Mouse (Mus musculus): ENCODE data around the gene Unc93b1. TPM values are rescaled to one million over a fixed set of nuclear protein-coding genes. Genes with fewer than 3 reads are reported as not detected.

The Unc93b1 gene
- 14.2 and 15.0 TPM in 2 replicates for polyA plus RNA-seq (2015; fragmentation: Nextera tagmentation; extraction: Ambion mirVana)

GRCm38 (mm10) chr19:3935032-3935895 lies at the start of gene Unc93b1:
TSS of gene Unc93b1 (plus strand) at chr19:3935186.
- peak within 1 kb of the TSS; percentile 53 for H3K4me3 ChIP-seq
- H3K27ac ChIP-seq = no peak within 1 kb of the TSS
- H3K4me1 ChIP-seq = peaks cover 14% of the 10 kb centered on the region
- H3K4me2 ChIP-seq (replicated peaks) = peak within 1 kb of the TSS; percentile 87
- peak; percentile 88 for ATAC-seq (ENCODE audit: low FRiP score, low read depth)
- H3K9me3 ChIP-seq = no peaks in the 10 kb centered on the region
- peak within 1 kb of the TSS; percentile 67 for H3K9ac ChIP-seq
- WGBS = 6% methylated on average over 39 of the region's 42 CpGs
- no peaks in the 10 kb centered on the region for H3K36me3 ChIP-seq
- H3K27me3 ChIP-seq = peaks cover 8% of the 10 kb centered on the region; the same call in 1 of the 2 replicates

GRCm38 (mm10) chr19:3889096-3889495 lies 45.9 kb upstream of the Unc93b1 start:
- Histone ChIP-seq H3K36me3 (peaks cover 91% of the 10 kb centered on the region), H3K9ac (no peak overlapping the region), H3K9me3 (no peaks in the 10 kb centered on the region), H3K4me2 (replicated peaks) (no peak overlapping the region), H3K4me3 (no peak overlapping the region), H3K4me1 (no peaks in the 10 kb centered on the region), H3K27me3 (no peaks in the 10 kb centered on the region), H3K27ac (no peak overlapping the region)
- no peak for ATAC-seq (ENCODE audit: low FRiP score, low read depth)
- WGBS = 88% methylated on average over 5 of the region's 5 CpGs

GRCm38 (mm10) chr19:3890181-3890580 lies 44.8 kb upstream of the Unc93b1 start:
- ATAC-seq (ENCODE audit: low FRiP score, low read depth) = no peak
- H3K4me2 ChIP-seq (replicated peaks) = no peak overlapping the region
- no peak overlapping the region for H3K9ac ChIP-seq
- 84% methylated on average over 8 of the region's 8 CpGs for WGBS
- no peak overlapping the region for H3K4me3 ChIP-seq
- no peaks in the 10 kb centered on the region for H3K4me1 ChIP-seq
- no peaks in the 10 kb centered on the region for H3K27me3 ChIP-seq
- no peaks in the 10 kb centered on the region for H3K9me3 ChIP-seq
- H3K27ac ChIP-seq = no peak overlapping the region
- peaks cover 92% of the 10 kb centered on the region for H3K36me3 ChIP-seq

GRCm38 (mm10) chr19:3893545-3894116 lies 41.4 kb upstream of the Unc93b1 start:
- no peak overlapping the region for H3K27ac ChIP-seq
- H3K9ac ChIP-seq = no peak overlapping the region
- H3K9me3 ChIP-seq = no peaks in the 10 kb centered on the region
- no peak for ATAC-seq (ENCODE audit: low FRiP score, low read depth)
- H3K4me2 ChIP-seq (replicated peaks) = no peak overlapping the region
- no peaks in the 10 kb centered on the region for H3K4me1 ChIP-seq
- 92% methylated on average over 4 of the region's 4 CpGs for WGBS
- H3K27me3 ChIP-seq = no peaks in the 10 kb centered on the region
- no peak overlapping the region for H3K4me3 ChIP-seq
- peaks cover 98% of the 10 kb centered on the region for H3K36me3 ChIP-seq

GRCm38 (mm10) chr19:3894294-3894693 lies 40.7 kb upstream of the Unc93b1 start:
- Histone ChIP-seq H3K36me3 (peaks cover 96% of the 10 kb centered on the region), H3K4me1 (no peaks in the 10 kb centered on the region), H3K9ac (no peak overlapping the region), H3K4me3 (no peak overlapping the region), H3K4me2 (replicated peaks) (no peak overlapping the region), H3K27me3 (no peaks in the 10 kb centered on the region), H3K9me3 (no peaks in the 10 kb centered on the region), H3K27ac (no peak overlapping the region)
- 93% methylated on average over 2 of the region's 2 CpGs for WGBS
- no peak for ATAC-seq (ENCODE audit: low FRiP score, low read depth)

- H3K36me3 ChIP-seq = peaks cover 96% of the 10 kb centered on the region
- WGBS = 27% methylated on average over 3 of the region's 3 CpGs
- 0 out of 2 replicates have a peak, but pooled peaks have one; percentile 35 for ATAC-seq (ENCODE audit: low FRiP score, low read depth)
Observed at GRCm38 (mm10) chr19:3895171-3895631, 39.8 kb upstream of the Unc93b1 start.

GRCm38 (mm10) chr19:3896208-3896607 lies 38.8 kb upstream of the Unc93b1 start:
- H3K36me3 ChIP-seq = peaks cover 88% of the 10 kb centered on the region
- no peak for ATAC-seq (ENCODE audit: low FRiP score, low read depth)
- H3K27ac ChIP-seq = no peak overlapping the region
- no peak overlapping the region for H3K9ac ChIP-seq
- H3K4me1 ChIP-seq = no peaks in the 10 kb centered on the region
- no peak overlapping the region for H3K4me2 ChIP-seq (replicated peaks)
- no peak overlapping the region for H3K4me3 ChIP-seq
- no peaks in the 10 kb centered on the region for H3K27me3 ChIP-seq
- 90% methylated on average over 10 of the region's 10 CpGs for WGBS
- no peaks in the 10 kb centered on the region for H3K9me3 ChIP-seq

More at GRCm38 (mm10) chr19:3895171-3895631, 39.8 kb upstream of the Unc93b1 start:
- no peak overlapping the region for H3K4me2 ChIP-seq (replicated peaks)
- H3K27ac ChIP-seq = no peak overlapping the region
- no peaks in the 10 kb centered on the region for H3K9me3 ChIP-seq
- H3K4me3 ChIP-seq = no peak overlapping the region
- H3K4me1 ChIP-seq = no peaks in the 10 kb centered on the region
- H3K9ac ChIP-seq = no peak overlapping the region
- no peaks in the 10 kb centered on the region for H3K27me3 ChIP-seq

- 93% methylated on average over 5 of the region's 5 CpGs for WGBS
- Histone ChIP-seq H3K4me1 (no peaks in the 10 kb centered on the region), H3K9ac (no peak overlapping the region), H3K27me3 (no peaks in the 10 kb centered on the region), H3K27ac (no peak overlapping the region), H3K36me3 (peaks cover 90% of the 10 kb centered on the region), H3K9me3 (no peaks in the 10 kb centered on the region), H3K4me2 (replicated peaks) (no peak overlapping the region), H3K4me3 (no peak overlapping the region)
- ATAC-seq (ENCODE audit: low FRiP score, low read depth) = no peak
Observed at GRCm38 (mm10) chr19:3897557-3897956, 37.4 kb upstream of the Unc93b1 start.

GRCm38 (mm10) chr19:3898952-3899351 lies 36.0 kb upstream of the Unc93b1 start:
- H3K9ac ChIP-seq = no peak overlapping the region
- no peak overlapping the region for H3K4me2 ChIP-seq (replicated peaks)
- no peaks in the 10 kb centered on the region for H3K27me3 ChIP-seq
- no peaks in the 10 kb centered on the region for H3K9me3 ChIP-seq
- H3K4me3 ChIP-seq = no peak overlapping the region
- H3K36me3 ChIP-seq = peaks cover 90% of the 10 kb centered on the region
- no peak overlapping the region for H3K27ac ChIP-seq
- no peak for ATAC-seq (ENCODE audit: low FRiP score, low read depth)
- WGBS = 89% methylated on average over 7 of the region's 7 CpGs
- peaks cover under 1% of the 10 kb centered on the region; the same call in 1 of the 2 replicates for H3K4me1 ChIP-seq

GRCm38 (mm10) chr19:3899618-3900017 lies 35.4 kb upstream of the Unc93b1 start:
- WGBS = 94% methylated on average over 4 of the region's 4 CpGs

GRCm38 (mm10) chr19:3902966-3903365 lies 32.0 kb upstream of the Unc93b1 start:
- no peak overlapping the region for H3K4me2 ChIP-seq (replicated peaks)
- H3K9ac ChIP-seq = no peak overlapping the region
- no peaks in the 10 kb centered on the region for H3K9me3 ChIP-seq
- ATAC-seq (ENCODE audit: low FRiP score, low read depth) = no peak
- 84% methylated on average over 12 of the region's 12 CpGs for WGBS
- no peaks in the 10 kb centered on the region for H3K27me3 ChIP-seq
- H3K4me3 ChIP-seq = no peak overlapping the region
- H3K4me1 ChIP-seq = peaks cover 36% of the 10 kb centered on the region
- H3K36me3 ChIP-seq = peaks cover 53% of the 10 kb centered on the region
- H3K27ac ChIP-seq = no peak overlapping the region

More at GRCm38 (mm10) chr19:3899618-3900017, 35.4 kb upstream of the Unc93b1 start:
- Histone ChIP-seq H3K9ac (no peak overlapping the region), H3K4me2 (replicated peaks) (no peak overlapping the region), H3K4me3 (no peak overlapping the region), H3K36me3 (peaks cover 86% of the 10 kb centered on the region), H3K27ac (no peak overlapping the region), H3K9me3 (no peaks in the 10 kb centered on the region), H3K27me3 (no peaks in the 10 kb centered on the region), H3K4me1 (peaks cover 7% of the 10 kb centered on the region; the same call in 1 of the 2 replicates)
- no peak for ATAC-seq (ENCODE audit: low FRiP score, low read depth)

- Histone ChIP-seq H3K9me3 (no peaks in the 10 kb centered on the region), H3K36me3 (peaks cover 52% of the 10 kb centered on the region), H3K27me3 (no peaks in the 10 kb centered on the region), H3K4me2 (replicated peaks) (no peak overlapping the region), H3K4me1 (peaks cover 37% of the 10 kb centered on the region), H3K9ac (no peak overlapping the region), H3K4me3 (no peak overlapping the region), H3K27ac (no peak overlapping the region)
- 71% methylated on average over 25 of the region's 25 CpGs for WGBS
- ATAC-seq (ENCODE audit: low FRiP score, low read depth) = no peak
Observed at GRCm38 (mm10) chr19:3903648-3904362, 31.2 kb upstream of the Unc93b1 start.
